Mouse (Mus musculus) forelimb bud, embryonic 11.5 days (tissue): ENCODE measurements around the gene Cfap100.

Experiments
- DNase-seq: peaks from one replicate; pipeline ENCODE4 v3.0.0-alpha.2; 2012; ENCODE audit warnings: low read depth, low spot score

Cfap100 gene

DNA sequence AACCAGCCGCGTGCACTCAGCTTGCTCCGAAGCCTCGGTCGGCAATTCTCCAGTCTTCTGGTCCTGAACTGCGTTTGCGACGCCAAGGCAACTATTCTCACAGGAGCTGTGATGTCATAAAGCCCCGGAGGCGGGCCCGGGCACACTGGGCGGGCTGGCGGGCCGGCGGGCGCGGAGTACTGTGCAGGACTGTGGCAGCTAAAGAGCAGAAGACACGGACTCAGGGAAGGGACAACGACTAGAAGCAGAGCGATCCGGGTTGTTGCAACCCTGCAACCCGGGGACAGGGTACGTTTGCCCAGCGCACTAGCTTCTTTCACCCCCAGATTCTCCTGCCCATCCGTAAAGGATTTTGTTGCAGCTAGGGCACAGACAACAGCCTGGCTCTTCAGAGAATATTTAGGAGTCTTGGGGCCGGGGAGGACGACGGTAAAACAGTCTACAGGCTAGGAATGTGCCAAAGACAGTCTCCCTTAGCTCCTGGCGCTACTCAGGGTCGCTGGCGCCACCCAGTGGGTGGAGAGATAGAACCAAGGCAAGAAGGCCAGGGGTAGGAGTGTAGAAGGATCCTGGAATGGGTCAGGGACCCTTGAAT is at the start of gene Cfap100:
TSS of gene Cfap100 (minus strand) at position 418 of the 595 bp plus-strand sequence.
- DNase-seq: peak; percentile 69

DNA sequence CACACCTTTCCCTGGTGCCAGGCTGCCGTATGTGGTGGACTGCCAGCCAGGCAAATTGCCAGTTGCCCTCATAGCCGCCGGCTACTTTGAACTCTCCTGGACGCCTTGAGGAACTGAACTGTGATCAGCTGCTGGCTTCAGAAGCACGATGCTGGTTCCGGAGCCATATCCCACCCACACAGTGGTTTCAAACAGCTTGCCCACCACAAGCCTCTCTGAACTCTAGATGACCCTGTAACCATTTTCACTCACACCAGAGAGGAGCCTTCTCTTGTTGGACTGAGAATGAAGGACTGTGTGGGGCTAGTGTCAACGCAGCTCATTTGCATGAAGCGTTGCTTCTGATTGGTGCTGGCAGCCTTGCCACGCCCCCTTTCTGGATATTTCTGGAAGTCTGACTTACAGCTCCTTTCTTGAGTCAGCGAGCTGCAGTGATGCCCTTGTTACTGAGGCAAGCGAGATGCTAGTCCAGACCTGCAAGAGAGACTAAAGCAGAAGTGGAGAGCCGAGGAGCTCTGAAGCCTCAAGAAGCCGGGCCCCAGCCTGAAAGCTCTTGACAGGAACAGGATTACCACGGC is 48.4 kb upstream of the Cfap100 start:
- DNase-seq: no peak

DNA sequence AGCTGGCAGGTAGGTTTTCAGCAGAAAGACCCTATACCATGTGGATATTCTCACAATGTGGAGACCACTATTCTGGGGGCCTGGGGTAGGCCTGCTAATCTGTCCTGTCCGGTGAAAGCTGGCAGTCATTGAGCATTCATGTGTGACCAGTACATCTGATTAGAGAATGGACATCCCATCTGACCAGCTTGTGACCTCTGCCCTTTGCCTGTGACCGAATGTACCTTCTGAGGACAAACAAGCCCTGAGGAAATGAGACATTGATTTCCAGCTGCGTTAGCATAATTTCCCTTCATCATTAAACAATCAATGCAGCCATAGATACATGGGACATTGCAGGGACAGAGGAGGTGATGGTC is 47.2 kb upstream of the Cfap100 start:
- no peak for DNase-seq

DNA sequence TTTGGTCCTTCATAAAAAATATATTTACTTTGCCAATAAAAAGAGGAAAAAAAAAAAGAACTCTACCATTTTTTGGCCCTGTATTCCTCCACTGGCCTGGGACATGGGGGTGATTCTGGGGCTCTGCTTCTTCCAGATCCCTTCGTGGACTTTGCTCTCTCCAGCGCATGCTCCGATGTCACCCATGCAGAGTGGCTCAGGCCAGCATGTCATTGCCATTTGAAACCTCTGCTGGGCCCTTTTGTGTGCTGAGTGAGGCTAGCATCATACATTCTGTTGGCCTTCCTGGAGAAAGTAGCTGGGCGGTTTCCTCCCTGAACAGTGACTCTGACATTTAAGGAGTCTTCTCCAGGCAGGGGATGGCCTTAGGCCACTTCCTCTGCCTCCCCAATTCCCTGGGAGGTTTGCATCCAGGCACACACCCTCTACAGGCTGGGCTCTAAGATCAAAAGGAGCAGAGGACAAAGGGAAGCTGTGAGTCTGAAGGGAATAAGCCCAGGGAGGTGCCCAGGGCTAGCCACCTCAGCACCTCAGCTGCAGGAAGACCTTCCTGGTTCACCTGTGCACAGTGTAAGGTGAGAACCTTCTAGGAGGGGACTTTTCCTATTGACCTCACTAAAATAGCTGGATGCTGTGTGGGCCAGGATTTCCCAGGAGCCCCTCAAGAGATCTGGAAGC is 46.7 kb upstream of the Cfap100 start:
- no peak for DNase-seq

DNA sequence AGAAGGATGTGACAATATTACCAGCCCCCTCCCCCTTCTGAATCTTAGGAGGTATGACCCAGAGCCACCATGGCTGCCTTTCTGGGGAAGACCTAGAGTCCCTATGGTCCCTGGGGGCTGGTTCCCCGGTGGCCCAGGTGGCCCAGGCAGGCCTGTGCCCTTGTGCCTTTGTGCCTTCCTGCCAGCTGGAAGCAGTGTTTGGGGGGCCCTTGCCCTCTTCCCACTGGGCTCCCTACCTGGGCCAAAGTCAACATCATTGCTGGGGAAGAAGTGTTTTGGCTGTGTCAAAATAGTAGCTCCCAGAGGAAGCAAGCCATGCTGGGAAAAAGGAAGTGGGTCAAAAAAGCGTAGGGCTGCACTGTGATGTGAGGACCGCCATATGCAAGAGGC is 45.8 kb upstream of the Cfap100 start:
- DNase-seq: no peak

DNA sequence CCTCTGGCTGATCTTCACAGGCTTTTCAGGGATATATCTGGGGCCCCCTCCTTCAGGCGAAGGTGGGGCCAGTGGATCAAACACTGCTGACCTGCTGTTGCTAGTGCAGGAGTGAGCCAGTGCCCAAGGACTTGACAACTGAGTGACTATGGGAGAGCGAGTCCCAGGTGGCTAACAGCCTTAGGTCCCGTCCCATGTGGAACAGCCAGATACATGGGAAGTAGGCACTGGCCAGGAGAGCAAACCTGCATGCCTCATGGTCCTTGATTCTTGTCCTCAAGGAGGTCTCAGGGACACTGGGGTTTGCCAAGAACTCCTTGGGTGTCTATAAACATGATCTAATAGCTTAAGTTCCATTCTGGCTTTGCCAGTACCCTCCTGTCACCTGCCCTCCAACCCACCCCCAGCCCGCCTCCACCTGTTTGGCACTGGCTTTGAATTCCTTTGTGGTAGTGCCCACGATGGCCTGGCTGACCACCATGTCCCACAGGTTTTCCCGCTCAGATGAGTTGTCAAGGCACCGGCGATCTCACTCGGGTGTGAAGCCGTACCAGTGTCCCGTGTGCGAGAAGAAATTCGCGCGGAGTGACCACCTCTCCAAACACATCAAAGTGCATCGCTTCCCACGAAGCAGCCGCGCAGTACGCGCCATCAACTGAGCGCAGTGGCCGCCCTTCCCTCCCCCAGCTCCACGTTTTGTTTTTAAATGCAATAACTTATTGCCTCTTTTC is 45.2 kb upstream of the Cfap100 start:
- DNase-seq: no peak

DNA sequence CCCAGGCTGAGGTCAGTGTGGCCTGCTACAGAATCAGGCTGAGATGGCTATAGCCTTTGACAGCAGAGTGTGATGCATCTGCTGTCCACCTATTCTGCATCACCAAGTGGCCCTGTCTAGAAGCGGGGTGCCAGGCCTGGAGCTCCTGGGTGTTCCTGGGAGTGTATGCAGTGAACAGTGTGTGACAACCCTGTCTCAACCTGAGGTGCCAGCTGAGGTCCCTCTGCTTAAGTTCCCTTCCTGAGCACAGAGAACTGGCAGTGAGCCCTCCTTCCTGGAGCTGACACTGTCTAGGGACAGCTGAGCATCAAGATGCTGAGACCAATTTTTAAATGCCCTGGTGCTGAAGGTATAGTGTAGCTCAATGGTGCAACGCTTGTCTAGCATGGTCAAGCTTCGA is 44.1 kb upstream of the Cfap100 start:
- DNase-seq: no peak

DNA sequence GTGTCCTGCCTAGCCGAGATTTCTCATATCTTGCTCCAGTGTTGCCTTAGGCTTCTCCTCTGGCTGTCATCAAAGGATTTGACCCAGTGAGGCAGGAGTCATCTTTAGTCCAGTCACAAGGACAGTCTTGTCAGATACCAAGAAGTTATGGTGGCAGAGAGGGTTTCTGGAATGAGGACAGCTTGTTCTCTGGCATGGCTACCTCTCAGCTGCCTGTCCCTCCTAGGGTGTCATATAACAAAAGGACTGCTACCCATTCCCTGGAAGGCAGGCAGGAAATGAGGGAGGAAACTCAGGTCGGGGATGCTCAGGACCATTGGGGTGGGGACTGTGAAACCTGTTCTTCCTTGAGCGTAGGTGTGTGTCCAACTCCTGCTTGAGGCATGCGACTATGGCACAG is 43.5 kb upstream of the Cfap100 start:
- no peak for DNase-seq

DNA sequence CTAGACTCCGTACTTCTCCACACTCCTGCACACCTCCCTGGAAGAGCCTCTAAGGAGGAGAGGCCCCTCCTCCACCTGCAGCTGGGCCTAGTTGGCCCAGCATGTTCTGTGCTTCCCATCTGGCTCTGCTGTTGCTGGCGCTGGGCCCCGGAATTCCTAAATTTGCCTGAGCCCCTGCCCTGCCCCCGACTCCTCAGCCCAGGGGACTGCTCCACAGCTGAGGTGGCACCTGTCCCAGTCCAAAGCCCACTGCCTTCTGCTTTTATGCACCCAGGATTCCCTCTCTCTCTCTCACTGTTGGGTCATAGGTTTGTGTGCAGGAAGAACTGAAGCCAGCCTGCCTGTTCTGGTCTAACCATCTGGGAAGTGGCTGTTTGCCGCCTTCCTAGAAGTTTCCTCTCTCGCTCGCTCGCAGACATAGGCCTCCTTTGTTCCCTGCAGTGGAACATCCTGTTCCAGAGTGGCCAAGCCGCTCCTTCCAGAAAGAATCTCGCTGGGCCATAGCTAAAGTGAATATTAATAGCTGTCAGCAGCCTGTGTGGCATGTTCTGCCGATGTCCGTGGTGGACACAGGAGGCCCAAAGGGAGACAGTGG is 42.4 kb upstream of the Cfap100 start:
- no peak for DNase-seq

DNA sequence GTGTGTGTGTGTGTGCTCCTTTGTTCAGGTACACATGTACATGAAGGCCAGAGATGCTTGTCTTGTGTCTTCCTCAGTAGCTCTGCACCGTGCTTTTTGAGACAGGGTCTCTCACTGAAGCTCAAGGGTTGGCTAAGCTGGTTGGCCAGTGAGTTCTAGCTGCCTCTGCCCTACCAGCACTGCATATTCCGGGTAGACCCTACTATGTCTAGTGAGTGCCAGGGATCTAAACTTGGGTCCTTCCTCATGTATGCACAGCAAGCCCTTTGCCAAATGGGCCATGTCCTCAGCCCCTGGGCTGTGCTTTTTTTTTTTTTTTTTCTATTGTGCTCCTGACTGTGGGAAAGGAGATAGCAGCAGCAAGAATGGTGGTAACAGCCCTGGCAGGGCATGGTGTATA is 41.7 kb upstream of the Cfap100 start:
- DNase-seq: no peak

DNA sequence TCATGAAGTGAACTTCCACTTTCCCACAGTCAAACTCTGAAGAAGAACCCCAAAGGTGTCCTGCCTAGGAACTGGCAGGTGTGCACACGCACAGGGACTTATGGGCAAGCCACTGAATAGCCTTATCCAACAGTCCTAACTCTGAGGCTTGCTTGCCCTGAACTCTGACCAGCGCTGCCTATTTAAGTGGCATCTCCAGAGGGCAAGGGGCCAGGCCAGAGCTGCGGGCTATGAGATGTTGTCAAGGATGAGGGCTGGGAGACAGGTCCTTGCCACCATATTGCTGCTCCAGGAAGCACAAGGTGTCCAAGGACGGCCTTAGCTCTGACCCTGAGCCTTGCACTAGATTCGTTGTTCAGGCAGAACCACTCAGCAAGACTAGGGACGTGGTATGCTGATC is 40.4 kb upstream of the Cfap100 start:
- DNase-seq: no peak

DNA sequence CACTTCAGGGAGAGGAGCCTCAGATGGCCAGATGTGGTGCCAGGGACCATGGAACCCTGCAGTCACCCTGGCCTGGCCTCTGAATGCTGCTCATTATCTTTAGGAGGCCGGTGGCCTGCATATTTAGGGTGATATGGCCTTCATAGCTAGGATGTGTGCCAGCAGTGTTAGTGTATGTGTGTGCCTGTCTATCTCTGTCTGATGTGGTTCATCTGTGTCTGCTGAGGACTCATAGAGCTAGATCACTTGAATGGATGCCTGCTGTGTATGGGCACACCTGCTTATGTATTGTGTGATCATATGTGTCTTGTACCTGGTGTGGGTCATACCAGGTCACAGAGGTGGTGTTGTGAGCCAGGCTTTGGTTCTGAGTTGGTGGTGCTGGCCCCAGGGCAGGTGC is 39.6 kb upstream of the Cfap100 start:
- DNase-seq: no peak

DNA sequence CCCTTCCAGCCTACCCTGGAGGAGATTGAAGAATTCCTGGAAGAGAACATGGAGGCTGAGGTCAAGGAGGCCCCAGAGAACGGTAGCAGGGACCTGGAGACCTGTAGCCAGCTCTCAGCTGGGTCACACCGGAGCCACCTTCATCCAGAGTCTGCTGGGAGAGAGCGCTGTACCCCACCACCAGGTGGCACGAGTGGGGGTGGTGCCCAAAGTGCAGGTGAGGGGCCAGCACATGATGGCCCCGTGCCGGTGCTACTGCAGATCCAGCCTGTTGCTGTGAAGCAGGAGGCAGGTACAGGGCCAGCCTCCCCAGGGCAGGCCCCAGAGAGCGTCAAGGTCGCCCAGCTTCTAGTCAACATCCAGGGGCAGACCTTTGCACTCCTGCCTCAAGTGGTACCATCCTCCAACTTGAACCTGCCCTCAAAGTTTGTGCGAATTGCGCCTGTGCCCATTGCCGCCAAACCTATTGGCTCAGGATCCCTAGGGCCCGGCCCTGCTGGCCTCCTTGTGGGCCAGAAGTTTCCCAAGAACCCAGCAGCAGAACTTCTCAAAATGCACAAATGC is 38.3 kb upstream of the Cfap100 start:
- no peak for DNase-seq

DNA sequence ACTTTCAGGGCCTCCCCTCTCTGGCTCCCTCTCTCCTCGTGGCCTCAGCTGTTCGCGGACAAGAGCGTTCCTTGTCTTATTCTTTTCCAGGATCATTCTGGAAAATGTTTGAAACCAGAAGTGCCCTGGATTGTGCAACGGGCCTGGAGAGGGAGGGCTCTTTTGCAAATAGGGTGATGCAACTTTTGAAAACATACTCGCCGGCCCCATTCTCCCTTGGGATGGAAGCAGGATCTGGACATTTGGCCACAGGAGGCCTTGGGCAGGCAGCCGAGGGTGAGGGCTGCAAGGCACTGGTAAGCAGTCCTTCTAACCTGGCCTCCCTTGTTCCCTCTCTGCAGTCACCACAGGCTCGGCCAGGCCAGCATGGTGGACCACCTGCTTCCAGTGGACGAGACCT is 37.5 kb upstream of the Cfap100 start:
- DNase-seq: no peak

DNA sequence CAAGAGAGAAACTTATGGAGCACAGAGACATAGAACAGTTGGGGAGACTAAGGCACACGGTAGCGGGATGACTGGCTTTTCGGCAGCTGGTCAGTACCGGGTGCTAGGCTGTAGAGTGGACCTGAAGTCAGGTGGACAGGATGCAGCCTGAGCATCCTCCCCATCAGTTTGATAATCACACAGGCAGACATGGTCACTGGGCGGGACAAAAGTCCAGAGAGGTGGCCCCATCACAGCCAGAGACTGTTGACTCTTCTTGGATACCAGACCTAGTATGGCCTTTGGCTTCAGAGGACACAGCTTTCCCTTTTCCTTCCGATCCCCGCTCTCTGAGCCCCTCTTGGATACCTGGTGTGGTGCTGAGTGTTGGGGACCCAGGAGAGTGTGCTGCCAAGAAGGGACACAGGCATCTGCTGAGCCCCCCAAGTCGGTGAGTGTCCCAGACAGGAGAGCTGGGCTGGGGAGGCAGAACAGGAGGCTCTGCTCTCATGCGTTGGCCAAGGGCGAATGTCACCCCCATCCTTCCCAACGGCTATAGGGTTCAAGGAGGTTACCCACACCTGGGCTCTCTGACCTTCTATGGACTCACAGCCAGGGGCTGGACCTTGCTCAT is 36.5 kb upstream of the Cfap100 start:
- no peak for DNase-seq

DNA sequence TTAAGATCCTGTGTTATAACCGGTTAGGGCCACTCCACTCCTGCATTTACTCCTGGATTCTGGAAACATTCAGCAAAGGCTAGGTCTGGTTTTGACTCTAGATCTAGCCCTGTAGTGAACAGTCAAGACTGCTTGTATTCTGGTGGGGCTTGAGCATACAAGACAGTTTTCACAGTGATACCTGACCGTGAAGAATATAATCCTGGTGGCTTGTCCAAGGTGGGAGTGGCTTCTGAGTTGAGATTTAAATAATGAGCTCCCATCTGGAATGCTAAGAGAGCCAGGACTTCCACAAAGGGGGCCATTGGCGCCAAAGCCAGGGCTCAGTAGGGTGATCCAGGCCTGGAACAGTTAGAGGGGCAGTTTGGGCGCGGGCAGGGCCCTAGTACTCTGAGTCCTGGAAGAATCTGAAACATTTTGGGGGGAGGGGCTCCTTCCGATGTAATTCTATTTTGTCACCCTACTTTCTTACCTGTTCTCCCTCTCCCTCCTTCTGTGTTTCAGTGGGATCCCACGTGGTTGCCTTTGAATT is 35.4 kb upstream of the Cfap100 start:
- DNase-seq: no peak

DNA sequence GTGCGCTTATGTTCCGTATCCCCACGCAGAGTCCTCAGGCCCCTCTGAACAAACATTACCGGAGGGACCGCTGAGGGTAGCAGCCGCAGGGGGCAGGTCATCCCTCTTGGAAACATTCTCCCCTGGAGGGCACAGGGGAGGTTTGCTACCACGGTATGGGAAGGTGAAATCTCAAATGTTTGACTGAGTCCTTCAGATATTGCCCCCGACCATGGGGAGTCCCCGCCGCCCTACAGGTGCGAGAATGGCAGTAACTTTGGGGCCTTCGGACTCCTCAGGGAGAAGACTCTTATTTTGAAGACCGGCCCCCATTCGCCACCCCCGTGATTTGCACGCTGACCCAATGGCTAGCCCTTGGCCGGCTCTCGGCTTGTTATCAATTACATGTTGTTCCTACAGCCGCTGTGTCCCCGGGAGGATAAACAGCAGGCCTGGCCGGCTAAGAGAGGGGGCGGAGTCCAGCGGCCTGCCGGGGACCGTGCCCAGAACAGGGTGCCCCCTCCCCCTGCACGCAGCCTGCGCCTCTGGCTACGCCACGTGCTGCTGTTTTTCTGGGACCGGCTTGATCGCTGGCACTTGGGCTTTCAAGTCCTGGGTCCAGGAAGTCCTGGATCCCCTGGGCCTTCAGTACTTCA is 34.7 kb upstream of the Cfap100 start:
- DNase-seq: peak; percentile 68

DNA sequence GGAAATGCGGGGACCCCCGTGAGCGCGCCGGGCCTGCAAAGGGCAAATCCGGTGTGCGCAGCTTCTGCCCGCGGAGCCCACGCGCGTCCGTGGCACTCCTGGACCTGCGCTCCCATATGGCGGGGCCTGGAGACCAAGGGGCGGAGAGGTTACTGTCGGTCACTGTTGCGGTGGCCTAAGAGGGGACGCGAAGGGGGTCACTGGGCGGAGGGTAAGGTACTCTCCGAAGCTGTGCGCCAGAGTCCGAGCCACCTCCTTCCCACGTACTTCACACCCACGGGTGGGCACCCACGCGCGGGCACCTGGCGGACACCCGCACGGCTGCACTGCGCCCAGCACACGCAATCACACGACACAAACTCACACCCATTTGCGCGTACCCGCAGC is 34.2 kb upstream of the Cfap100 start:
- no peak for DNase-seq

DNA sequence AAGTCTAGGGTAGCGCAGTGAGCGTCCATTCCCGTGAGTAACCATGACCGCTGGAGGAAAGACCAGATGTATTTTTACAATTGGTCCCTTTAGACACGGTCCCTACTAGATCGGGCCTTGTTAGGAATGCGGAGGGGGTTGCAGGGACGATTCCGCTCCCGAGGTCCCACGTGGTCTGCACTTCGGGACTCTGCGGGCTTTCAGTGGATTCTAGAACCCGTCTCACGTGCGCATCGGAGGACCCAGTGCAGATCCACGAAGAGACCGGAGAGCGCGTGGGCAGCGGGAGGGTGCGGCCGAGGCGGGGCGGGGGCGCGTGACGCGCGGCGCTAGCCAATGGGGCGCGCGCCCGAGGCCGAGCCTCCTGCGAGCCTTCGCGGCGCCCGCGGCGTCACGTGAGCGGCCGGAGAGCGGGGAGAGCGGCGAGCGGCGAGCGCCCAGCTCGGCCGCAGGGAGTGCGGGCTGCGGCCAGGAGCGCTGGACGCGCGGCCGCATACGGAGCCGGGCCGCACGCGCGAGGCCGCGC is 33.6 kb upstream of the Cfap100 start, which contains the start of gene Klf15:
TSS of gene Klf15 (plus strand) at position 396 of the 526 bp plus-strand sequence.
- peak; percentile 60 for DNase-seq

DNA sequence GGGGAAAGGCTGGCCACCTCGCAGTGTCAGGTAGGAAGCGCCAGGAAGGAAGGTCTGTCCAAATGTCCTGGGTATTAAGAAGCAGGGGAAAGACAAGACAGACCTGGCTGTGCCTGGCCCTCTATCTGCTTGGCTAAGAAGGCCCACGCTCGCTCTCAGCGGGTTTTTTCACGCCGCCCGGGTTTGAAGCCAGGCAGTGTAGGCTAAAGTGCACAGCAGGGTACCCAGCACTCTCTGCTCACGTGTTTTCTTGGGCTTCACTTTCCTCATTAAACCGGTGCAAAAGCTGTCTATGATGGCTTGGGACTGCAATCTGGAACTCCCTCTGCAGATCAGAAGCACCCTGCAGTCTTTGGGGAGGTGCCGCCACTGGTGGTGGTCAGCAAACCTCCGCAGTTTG is 33.2 kb upstream of the Cfap100 start:
- DNase-seq: no peak

DNA sequence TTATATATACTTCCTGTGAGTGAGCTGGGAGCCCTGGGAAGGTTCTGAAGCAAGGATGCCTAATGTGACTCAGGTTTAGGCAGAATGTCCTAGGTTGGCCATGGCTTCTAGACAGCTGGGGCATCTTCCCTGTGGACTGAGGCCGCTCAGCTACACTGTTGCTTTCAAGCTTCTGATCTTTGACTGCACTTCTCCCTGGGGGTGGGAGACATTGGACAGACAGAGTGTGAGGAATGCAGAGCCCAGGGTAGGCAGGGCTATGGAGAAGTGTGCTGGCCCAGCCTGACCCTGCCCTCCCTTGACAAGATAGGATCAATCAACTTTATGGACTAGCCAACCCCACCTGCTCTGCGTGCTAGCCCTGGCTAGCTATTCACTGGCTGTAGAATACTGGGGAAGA is 32.6 kb upstream of the Cfap100 start:
- no peak for DNase-seq
